Mouse (Mus musculus): Measurements from ENCODE around the gene Ccdc91. TPM values are rescaled to one million over a fixed set of nuclear protein-coding genes. Genes with fewer than 3 reads are reported as not detected.

Ccdc91 gene
- polyA plus RNA-seq, 1 experiment from 2014 or later: 21.1 TPM

Other genes starting within 250 kb of the Ccdc91 start
- gene Pthlh, start 211.6 kb upstream of the Ccdc91 start, polyA plus RNA-seq (2014; fragmentation: Nextera tagmentation; extraction: Ambion mirVana): 1.3 TPM in 2 replicates

Data from kidney, embryonic 14.5 days (tissue).